In the genomic region with DNA sequence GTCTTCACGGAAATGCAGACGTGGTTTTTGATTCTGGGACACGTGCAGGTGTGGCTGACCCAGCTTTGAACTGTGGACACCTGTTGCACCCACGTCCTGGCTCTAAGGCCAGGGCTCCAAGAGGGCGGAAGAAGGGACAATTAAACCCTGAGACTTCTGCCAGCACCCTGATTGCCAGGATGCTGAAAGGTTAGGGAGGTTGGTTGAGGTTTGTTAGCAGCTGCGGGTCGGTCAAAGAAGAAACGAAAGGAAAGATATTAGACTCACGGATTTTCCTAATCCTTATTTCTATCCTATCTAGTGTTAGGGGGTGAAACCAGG, we compare ENCODE assay signal across 9 mouse cellular contexts. TPM values are rescaled to one million over a fixed set of nuclear protein-coding genes. Genes with fewer than 3 reads are reported as not detected.
DNase-seq lines count a peak whose midpoint lies in the region; ATAC-seq and TF ChIP-seq lines count a peak whose summit lies in the region.
"Had no signal": no experiment of that assay in that cellular context is flagged by ENCODE, and none has a peak within 500 bp of the region (broad histone marks: within the 10 kb centered on the region; RNA-seq: fewer than 3 reads in every experiment).

No protein-coding gene starts in this region.

- peak overlapping the region; percentile 86 for H3K4me2 ChIP-seq in heart, embryonic 16.5 days (ENCODE audit: low read depth, low read length)
- H3K4me2 ChIP-seq in liver, embryonic 16.5 days (ENCODE audit: low read depth, low read length), result peak overlapping the region; percentile 76

- peak overlapping the region; percentile 70 for H3K9ac ChIP-seq in heart, embryonic 16.5 days (ENCODE audit: low read length)
- peak overlapping the region; percentile 55; the same call in 1 of the 2 replicates for H3K9ac ChIP-seq in liver, embryonic 16.5 days (ENCODE audit: low read depth, low read length)

- TF ChIP-seq CTCF in thymus, adult 2 months (IDR thresholded peaks at IDR 0.05; ENCODE audit: borderline replicate concordance, control insufficient read depth, extremely low read depth, insufficient read depth, low read length, poor library complexity), result no peak

- no peaks in the 10 kb centered on the region for H3K36me3 ChIP-seq in thymus, adult 2 months (ENCODE audit: control insufficient read depth, insufficient read depth, low read length)
- H3K36me3 ChIP-seq in heart, embryonic 16.5 days (ENCODE audit: control insufficient read depth, insufficient read depth), result no peaks in the 10 kb centered on the region
- no peaks in the 10 kb centered on the region for H3K36me3 ChIP-seq in liver, embryonic 16.5 days (ENCODE audit: control insufficient read depth, insufficient read depth)

- ATAC-seq in heart, embryonic 16.5 days (replicated peaks; ENCODE audit: extremely low read depth, insufficient read depth, low FRiP score), result no peak
- ATAC-seq in liver, embryonic 16.5 days (ENCODE audit: low read depth), result 0 out of 2 replicates have a peak, but pooled peaks have one; percentile 4

- peak overlapping the region; percentile 67 for H3K4me3 ChIP-seq in thymus, adult 2 months (ENCODE audit: control insufficient read depth, insufficient read depth, low read length)
- peak overlapping the region; percentile 61 for H3K4me3 ChIP-seq in heart, embryonic 16.5 days (ENCODE audit: low read length)
- peak overlapping the region; percentile 55 for H3K4me3 ChIP-seq in liver, embryonic 16.5 days (ENCODE audit: low read depth, low read length)

- H3K27me3 ChIP-seq in thymus, adult 2 months (ENCODE audit: control insufficient read depth, insufficient read depth, low read length), result no peaks in the 10 kb centered on the region
- peaks cover 33% of the 10 kb centered on the region for H3K27me3 ChIP-seq in heart, embryonic 16.5 days (ENCODE audit: control insufficient read depth, insufficient read depth, low read length)
- H3K27me3 ChIP-seq in liver, embryonic 16.5 days (ENCODE audit: control insufficient read depth, insufficient read depth, low read depth, low read length), result peaks cover 41% of the 10 kb centered on the region

- WGBS in thymus, adult 2 months, result 11% methylated on average over 9 of the region's 9 CpGs
- 26% methylated on average over 9 of the region's 9 CpGs for WGBS in heart, embryonic 16.5 days
- 31% methylated on average over 9 of the region's 9 CpGs for WGBS in liver, embryonic 16.5 days (ENCODE audit: insufficient replicate concordance)

- no peak for TF ChIP-seq POLR2A in thymus, adult 2 months (IDR thresholded peaks at IDR 0.05; ENCODE audit: control insufficient read depth, extremely low read depth, insufficient read depth, low read length, poor library complexity)

- H3K9me3 ChIP-seq in heart, embryonic 16.5 days (replicated peaks; ENCODE audit: control insufficient read depth, low read length), result no peaks in the 10 kb centered on the region
- no peaks in the 10 kb centered on the region for H3K9me3 ChIP-seq in liver, embryonic 16.5 days (replicated peaks; ENCODE audit: control insufficient read depth, low read length)

- DNase-seq in thymus, adult 2 months, result no peak
- DNase-seq in thymus, postnatal 10 days (ENCODE audit: low spot score in 2 of 2), result no peak
- peak; percentile 54 for DNase-seq in thymus, postnatal 4 days
- DNase-seq in embryo, embryonic 9.5 days (ENCODE audit: extremely low spot score), result no peak
- no peak for DNase-seq in adrenal gland, postnatal 14 days
- DNase-seq in gastrocnemius, adult 18-20 months (ENCODE audit: low spot score), result no peak
- DNase-seq: cerebellum, adult 9-10 months had no signal

- peak overlapping the region; percentile 54 for H3K27ac ChIP-seq in thymus, adult 2 months (ENCODE audit: control insufficient read depth, insufficient read depth, low read length)
- no peak overlapping the region for H3K27ac ChIP-seq in heart, embryonic 16.5 days (ENCODE audit: low read length)
- no peak overlapping the region for H3K27ac ChIP-seq in liver, embryonic 16.5 days (ENCODE audit: low read length)

- H3K4me1 ChIP-seq in thymus, adult 2 months (replicated peaks; ENCODE audit: control insufficient read depth, insufficient read depth, low read length), result peaks cover 53% of the 10 kb centered on the region
- H3K4me1 ChIP-seq in heart, embryonic 16.5 days (ENCODE audit: control insufficient read depth, insufficient read depth, low read length), result peaks cover 10% of the 10 kb centered on the region
- peaks cover 9% of the 10 kb centered on the region for H3K4me1 ChIP-seq in liver, embryonic 16.5 days (ENCODE audit: control insufficient read depth, low read depth, low read length)

RNA-seq across cellular contexts. Expression of a gene that starts 2.0 kb away (rescaled TPM):
- 358 and 375 TPM in 2 replicates for polyA plus RNA-seq in thymus, adult 2 months (2012; rRNA removed)
- 3.5 and 6.4 TPM in 2 replicates for polyA plus RNA-seq in heart, embryonic 16.5 days (2015; fragmentation: Nextera tagmentation; extraction: Ambion mirVana)
- 1.2 and 2.4 TPM in 2 replicates for polyA plus RNA-seq in liver, embryonic 16.5 days (2015; fragmentation: Nextera tagmentation; extraction: Ambion mirVana)
- total RNA-seq in adrenal gland, postnatal 14 days (2021), result 4.3 and 35.6 TPM in 2 replicates
- under 1 TPM in 1 of 2 experiments, not detected in 1; 0.38 TPM for total RNA-seq in gastrocnemius, adult 18-20 months (2021)

RNA-seq across cellular contexts. Expression of a gene that starts 5.5 kb away (rescaled TPM):
- 11.3 and 11.4 TPM in 2 replicates for polyA plus RNA-seq in thymus, adult 2 months (2012; rRNA removed)
- 0.20 and 0.33 TPM in 2 replicates for polyA plus RNA-seq in heart, embryonic 16.5 days (2015; fragmentation: Nextera tagmentation; extraction: Ambion mirVana)
- polyA plus RNA-seq in liver, embryonic 16.5 days (2015; fragmentation: Nextera tagmentation; extraction: Ambion mirVana), result 0.36 and 0.48 TPM in 2 replicates
- total RNA-seq in adrenal gland, postnatal 14 days (2021), result 0.33 and 1.4 TPM in 2 replicates
- not detected for total RNA-seq in gastrocnemius, adult 18-20 months (2021)

RNA-seq across cellular contexts. Expression of a gene that starts 8.0 kb away (rescaled TPM):
- 30.7 and 49.6 TPM in 2 replicates for polyA plus RNA-seq in thymus, adult 2 months (2012; rRNA removed)
- polyA plus RNA-seq in heart, embryonic 16.5 days (2015; fragmentation: Nextera tagmentation; extraction: Ambion mirVana), result 7.9 and 8.2 TPM in 2 replicates
- polyA plus RNA-seq in liver, embryonic 16.5 days (2015; fragmentation: Nextera tagmentation; extraction: Ambion mirVana), result 38.8 and 41.4 TPM in 2 replicates
- total RNA-seq in adrenal gland, postnatal 14 days (2021), result 5.6 and 11.9 TPM in 2 replicates
- 1 to 10 TPM in 1 of 2 experiments, not detected in 1; 1.1 TPM for total RNA-seq in gastrocnemius, adult 18-20 months (2021)

RNA-seq across cellular contexts. Expression of a gene that starts 8.9 kb away (rescaled TPM):
- 14.4 and 14.5 TPM in 2 replicates for polyA plus RNA-seq in thymus, adult 2 months (2012; rRNA removed)
- polyA plus RNA-seq in heart, embryonic 16.5 days (2015; fragmentation: Nextera tagmentation; extraction: Ambion mirVana), result 0.27 and 0.79 TPM in 2 replicates
- polyA plus RNA-seq in liver, embryonic 16.5 days (2015; fragmentation: Nextera tagmentation; extraction: Ambion mirVana), result not detected in 2 replicates
- 0.33 and 2.7 TPM in 2 replicates for total RNA-seq in adrenal gland, postnatal 14 days (2021)
- under 1 TPM; 0.43 to 0.48 TPM for total RNA-seq in gastrocnemius, adult 18-20 months (2021)

RNA-seq across cellular contexts. Expression of a gene that starts 20.4 kb away (rescaled TPM):
- 5.4 and 8.9 TPM in 2 replicates for polyA plus RNA-seq in thymus, adult 2 months (2012; rRNA removed)
- polyA plus RNA-seq in heart, embryonic 16.5 days (2015; fragmentation: Nextera tagmentation; extraction: Ambion mirVana), result 6.0 and 10.9 TPM in 2 replicates
- polyA plus RNA-seq in liver, embryonic 16.5 days (2015; fragmentation: Nextera tagmentation; extraction: Ambion mirVana), result 22.8 and 23.2 TPM in 2 replicates
- total RNA-seq in adrenal gland, postnatal 14 days (2021), result 3.3 and 5.6 TPM in 2 replicates
- 1 to 10 TPM in 1 of 2 experiments, under 1 TPM in 1; 0.84 to 1.1 TPM for total RNA-seq in gastrocnemius, adult 18-20 months (2021)

Comparison
In these comparisons a context has a peak if more than half of its experiments do, and no peak if none do; other contexts are left out.
1. RNA of a gene that starts 2.0 kb away (polyA plus RNA-seq): 358 to 375 TPM in thymus, adult 2 months; 3.5 to 6.4 TPM in heart, embryonic 16.5 days and 1.2 to 2.4 TPM in liver, embryonic 16.5 days; every median in the first group is over 10 times any median in the second.
2. Peak in every context shown above with its lines, with median percentiles within 50 percentile points of each other: H3K4me3 ChIP-seq.